Mouse (Mus musculus) E14TG2a.4 (cell line): ENCODE measurements at regions not wholly inside any gene's neighbourhood (a gene's known extent, or its start where the extent isn't known, plus 50 kb on each side); places are given as distances from the start of the nearest gene placed in this dataset.
A peak's percentile ranks its signal among the peaks of the same experiment; 100 is the strongest.

Experiments used
- H3K27me3 ChIP-seq: 2 replicates; pipeline ENCODE4 v1.6.1; 2014; ENCODE audit warnings: low read length, control low read depth; ENCODE audit not compliant: insufficient read depth
- H3K36me3 ChIP-seq: 2 replicates; pipeline ENCODE4 v1.6.1; 2014; ENCODE audit warnings: low read length, control low read depth; ENCODE audit not compliant: insufficient read depth
- H3K4me1 ChIP-seq: replicated peaks from 2 replicates; pipeline ENCODE4 v1.6.1; 2014; ENCODE audit warnings: low read depth, low read length, control low read depth
- H3K4me3 ChIP-seq: replicated peaks from 2 replicates; pipeline ENCODE4 v1.5.1; 2014; ENCODE audit warnings: mild to moderate bottlenecking, low read length
- H3K9me3 ChIP-seq: 2 replicates; pipeline ENCODE4 v1.6.1; 2014; ENCODE audit warnings: low read length, control low read depth
- CTCF ChIP-seq: conservative IDR thresholded peaks from 2 replicates; pipeline ENCODE4 v1.5.1; 2014; ENCODE audit warnings: low read length
- NANOG ChIP-seq: IDR thresholded peaks from 2 replicates; pipeline ENCODE4 v1.6.1; 2014; ENCODE audit warnings: borderline replicate concordance, low read length, mixed read lengths
- POU5F1 ChIP-seq: IDR thresholded peaks from 2 replicates; pipeline ENCODE4 v1.6.1; 2014; ENCODE audit warnings: low read length, borderline replicate concordance

DNA sequence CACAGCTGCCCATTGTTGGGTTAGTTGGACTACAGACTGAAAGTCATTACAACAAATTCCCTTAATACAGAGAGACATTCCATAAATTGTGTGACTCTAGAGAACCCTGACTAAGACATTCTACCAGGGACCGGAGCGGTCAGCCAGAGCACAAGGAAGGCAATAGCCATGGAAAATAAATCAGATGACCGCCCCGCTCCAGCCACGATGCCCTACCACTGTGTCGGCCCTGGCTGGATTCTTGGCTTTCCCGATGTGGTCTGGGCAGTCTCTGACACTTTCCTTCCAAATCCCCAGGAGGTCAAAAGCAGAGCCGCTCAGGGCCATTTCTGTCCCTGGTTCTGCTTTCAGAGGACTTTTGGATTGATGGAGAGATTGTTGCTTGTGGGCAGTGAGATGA lies 57.8 kb downstream of the Lsm3 start:
- H3K27me3 ChIP-seq = no peaks in the 10 kb centered on the region
- peaks cover 22% of the 10 kb centered on the region for H3K4me1 ChIP-seq
- no peaks in the 10 kb centered on the region for H3K36me3 ChIP-seq
- H3K4me3 ChIP-seq = no peak overlapping the region
- no peaks in the 10 kb centered on the region for H3K9me3 ChIP-seq
- TF ChIP-seq NANOG = no peak
- no peak for TF ChIP-seq CTCF
- TF ChIP-seq POU5F1 = no peak

DNA sequence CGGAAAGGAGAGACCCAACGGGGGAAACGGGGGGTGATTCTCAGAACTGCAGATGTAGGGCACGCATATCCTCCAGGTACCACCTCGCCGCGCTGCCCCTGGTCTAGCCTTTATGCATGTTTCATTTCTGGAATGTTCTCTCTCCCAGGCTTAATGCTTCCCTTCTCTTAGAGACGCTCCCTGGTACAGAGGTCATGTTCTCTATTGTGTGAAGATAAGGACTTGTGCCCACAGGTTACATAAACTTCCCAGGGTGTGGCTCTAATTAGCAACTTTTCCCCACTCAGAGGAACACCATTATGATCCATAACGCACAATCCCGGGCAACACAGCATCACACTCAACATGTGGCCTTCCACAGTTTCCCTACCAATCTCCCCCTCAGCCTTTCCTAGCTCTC lies 58.7 kb downstream of the Lsm3 start:
- Histone ChIP-seq H3K4me3 (no peak overlapping the region), H3K36me3 (no peaks in the 10 kb centered on the region), H3K27me3 (no peaks in the 10 kb centered on the region), H3K9me3 (no peaks in the 10 kb centered on the region), H3K4me1 (peaks cover 22% of the 10 kb centered on the region)
- TF ChIP-seq POU5F1 = no peak
- TF ChIP-seq NANOG = no peak
- TF ChIP-seq CTCF = no peak

- Histone ChIP-seq H3K36me3 (no peaks in the 10 kb centered on the region), H3K27me3 (no peaks in the 10 kb centered on the region), H3K9me3 (no peaks in the 10 kb centered on the region), H3K4me1 (peaks cover 34% of the 10 kb centered on the region), H3K4me3 (no peak overlapping the region)
- peak; percentile 96 for TF ChIP-seq CTCF
- TF ChIP-seq NANOG = no peak
Measured at GRCm38 (mm10) chr6:91575662-91576364, 60.1 kb downstream of the Lsm3 start.

GRCm38 (mm10) chr6:91576906-91577305 lies 61.2 kb downstream of the Lsm3 start:
- H3K9me3 ChIP-seq = no peaks in the 10 kb centered on the region
- no peaks in the 10 kb centered on the region for H3K36me3 ChIP-seq
- H3K4me1 ChIP-seq = peaks cover 45% of the 10 kb centered on the region
- H3K27me3 ChIP-seq = no peaks in the 10 kb centered on the region
- no peak for TF ChIP-seq POU5F1
- TF ChIP-seq CTCF = no peak
- TF ChIP-seq NANOG = no peak
- no peak overlapping the region for H3K4me3 ChIP-seq

DNA sequence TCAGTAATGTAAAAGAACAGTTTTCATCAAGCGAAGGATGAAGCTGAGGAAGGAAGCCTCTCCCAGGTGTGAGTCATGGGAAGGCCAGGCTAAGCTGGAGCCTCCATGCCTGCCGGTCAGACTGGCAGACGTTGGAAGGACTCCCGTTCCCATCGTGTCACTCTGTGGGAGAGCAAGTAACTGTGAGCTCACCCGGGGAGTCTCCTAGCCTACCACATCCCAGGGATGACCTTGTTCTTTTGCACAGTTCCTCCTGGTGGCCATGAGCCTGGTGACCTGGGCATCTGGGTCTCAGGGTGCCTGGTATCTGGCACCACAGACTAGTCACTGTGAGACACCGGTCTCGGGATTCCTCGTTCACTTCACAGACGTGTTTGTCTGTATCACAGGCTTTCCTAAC lies 63.9 kb downstream of the Lsm3 start:
- peaks cover 38% of the 10 kb centered on the region for H3K4me1 ChIP-seq
- no peaks in the 10 kb centered on the region for H3K36me3 ChIP-seq
- H3K9me3 ChIP-seq = no peaks in the 10 kb centered on the region
- TF ChIP-seq POU5F1 (no peak), CTCF (no peak), NANOG (no peak)
- H3K27me3 ChIP-seq = no peaks in the 10 kb centered on the region
- no peak overlapping the region for H3K4me3 ChIP-seq

GRCm38 (mm10) chr6:91580607-91581006 lies 64.9 kb downstream of the Lsm3 start:
- H3K36me3 ChIP-seq = no peaks in the 10 kb centered on the region
- H3K27me3 ChIP-seq = no peaks in the 10 kb centered on the region
- H3K4me1 ChIP-seq = peaks cover 36% of the 10 kb centered on the region
- TF ChIP-seq CTCF = no peak
- no peak for TF ChIP-seq NANOG
- H3K9me3 ChIP-seq = no peaks in the 10 kb centered on the region
- 0 out of 2 replicates have a peak overlapping the region, but pooled peaks have one; percentile 3 for H3K4me3 ChIP-seq

DNA sequence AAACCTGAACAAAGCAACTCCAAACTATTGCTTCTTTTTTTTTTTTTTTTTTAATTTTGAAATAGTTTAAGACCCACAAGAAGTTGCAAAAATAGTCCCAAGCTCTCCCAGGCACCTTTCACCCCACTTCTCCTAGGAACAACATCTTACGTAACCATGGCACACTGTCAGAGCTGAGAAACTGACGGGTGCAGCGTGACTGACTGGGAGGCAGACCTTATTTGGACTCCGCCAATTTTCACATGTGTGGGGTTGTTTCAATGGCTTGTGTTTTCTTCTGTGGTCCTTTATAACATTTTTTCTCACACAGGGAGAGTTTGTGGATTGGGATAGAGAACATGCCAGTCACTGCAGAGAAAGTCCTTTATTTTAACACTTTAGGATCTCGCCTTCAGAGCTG lies 66.6 kb downstream of the Lsm3 start:
- TF ChIP-seq CTCF (no peak), POU5F1 (no peak), NANOG (no peak)
- H3K4me3 ChIP-seq = no peak overlapping the region

DNA sequence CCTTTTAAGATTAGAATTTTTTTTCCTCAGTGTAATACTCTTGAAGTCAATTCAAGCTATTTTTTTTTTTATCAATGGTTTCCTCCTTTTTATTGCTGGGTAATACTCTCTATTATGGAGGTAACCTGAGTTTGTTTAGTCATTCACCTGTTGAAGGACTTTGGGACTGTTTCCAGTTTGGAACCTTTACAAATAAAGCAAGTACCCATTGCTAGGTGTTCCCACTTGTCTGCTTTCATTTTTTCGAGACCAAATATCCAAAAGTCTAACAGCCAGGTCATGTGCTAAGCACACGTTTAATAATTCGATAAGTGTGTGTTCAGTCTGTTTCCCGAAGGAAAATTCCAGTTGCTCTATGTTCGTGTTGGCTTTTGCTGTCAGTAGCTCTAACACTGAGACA lies 67.6 kb downstream of the Lsm3 start:
- Histone ChIP-seq H3K36me3 (no peaks in the 10 kb centered on the region), H3K9me3 (no peaks in the 10 kb centered on the region), H3K4me1 (peaks cover 24% of the 10 kb centered on the region), H3K4me3 (no peak overlapping the region), H3K27me3 (peaks cover 5% of the 10 kb centered on the region)
- TF ChIP-seq POU5F1 (no peak), NANOG (no peak), CTCF (no peak)

More for the DNA sequence above, 66.6 kb downstream of the Lsm3 start:
- Histone ChIP-seq H3K36me3 (no peaks in the 10 kb centered on the region), H3K27me3 (no peaks in the 10 kb centered on the region), H3K9me3 (no peaks in the 10 kb centered on the region), H3K4me1 (peaks cover 24% of the 10 kb centered on the region)

DNA sequence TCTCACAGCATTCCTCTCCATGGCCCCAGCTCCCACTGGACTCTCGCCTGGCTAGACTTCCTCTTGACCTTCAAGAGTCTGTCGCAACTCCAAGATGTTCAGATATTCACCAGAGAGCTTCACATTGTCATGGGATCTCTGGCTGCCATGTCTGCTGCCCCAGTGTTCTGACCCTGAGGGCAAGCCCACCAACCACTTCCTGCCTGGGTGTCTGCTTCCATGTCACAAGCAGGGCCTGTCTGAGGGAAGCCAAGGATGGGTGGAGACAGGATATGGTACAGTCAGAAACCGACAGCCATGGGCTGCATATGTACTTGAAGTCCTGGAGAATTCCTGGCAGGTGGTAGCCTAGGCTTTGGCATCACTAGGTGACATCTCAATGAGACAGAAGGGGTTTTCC lies 69.8 kb downstream of the Lsm3 start:
- peaks cover 10% of the 10 kb centered on the region for H3K27me3 ChIP-seq
- TF ChIP-seq NANOG (no peak), POU5F1 (no peak), CTCF (no peak)
- peaks cover 15% of the 10 kb centered on the region for H3K4me1 ChIP-seq
- no peak overlapping the region for H3K4me3 ChIP-seq
- no peaks in the 10 kb centered on the region for H3K9me3 ChIP-seq
- H3K36me3 ChIP-seq = no peaks in the 10 kb centered on the region
